8 mouse cellular contexts compared by ENCODE assay signal in genomic region chr16:96326110-96326999, GRCm38 (mm10).
DNase-seq lines count a peak whose midpoint lies in the region; ATAC-seq lines count a peak whose summit lies in the region.

No protein-coding gene starts in this region.

- no peaks in the 10 kb centered on the region for H3K27me3 ChIP-seq in liver, embryonic 13.5 days

- H3K27ac ChIP-seq in liver, embryonic 13.5 days, result no peak overlapping the region

- DNase-seq in adrenal gland, adult (ENCODE audit: inconsistent age in 2 of 2, low spot score in 1 of 2), result peak; percentile 18 to 54
- DNase-seq in adrenal gland, adult 18-20 months (ENCODE audit: low spot score in 2 of 2), result no peak
- DNase-seq in liver, embryonic 13.5 days, result no peak
- DNase-seq in liver, result no peak
- DNase-seq in retina, postnatal 1 day, result peak; percentile 18
- DNase-seq in gastrocnemius, adult 18-20 months (ENCODE audit: low spot score), result no peak

- H3K4me2 ChIP-seq in liver, embryonic 13.5 days, result no peak overlapping the region

- peak; percentile 34; the same call in 1 of the 2 replicates for ATAC-seq in liver, embryonic 13.5 days (ENCODE audit: low read depth)
- peak; percentile 29 to 78; a peak in 3 of 4 replicates for ATAC-seq in hematopoietic stem cell, adult 5-6 weeks (replicated peaks in 1 of 2; ENCODE audit: insufficient read depth in 1 of 2, low FRiP score in 2 of 2, low TSS enrichment in 1 of 2, low read depth in 1 of 2, poor library complexity in 2 of 2, severe bottlenecking in 2 of 2)
- no peak for ATAC-seq in monocyte, adult 5-6 weeks (replicated peaks; ENCODE audit: insufficient number of reproducible peaks, low FRiP score, low TSS enrichment, poor library complexity, severe bottlenecking)

- no peak overlapping the region for H3K9ac ChIP-seq in liver, embryonic 13.5 days

- H3K36me3 ChIP-seq in liver, embryonic 13.5 days, result no peaks in the 10 kb centered on the region

- peaks cover 12% of the 10 kb centered on the region; the same call in 1 of the 2 replicates for H3K4me1 ChIP-seq in liver, embryonic 13.5 days (replicated peaks)

- H3K4me3 ChIP-seq in liver, embryonic 13.5 days (replicated peaks), result no peak overlapping the region

- no peaks in the 10 kb centered on the region for H3K9me3 ChIP-seq in liver, embryonic 13.5 days (replicated peaks)

- 42% methylated on average over 10 of the region's 10 CpGs for WGBS in liver, embryonic 13.5 days (ENCODE audit: insufficient replicate concordance)

Comparison
In these comparisons a context has a peak if more than half of its experiments do, and no peak if none do; other contexts are left out.
1. DNase-seq: peak in adrenal gland, adult (2 of 2) and retina, postnatal 1 day (single experiment); none in adrenal gland, adult 18-20 months (0 of 2), liver, embryonic 13.5 days (single experiment), liver (single experiment) and gastrocnemius, adult 18-20 months (single experiment).